Mouse (Mus musculus): ENCODE measurements around the gene H2-Eb2. TPM values are rescaled to one million over a fixed set of nuclear protein-coding genes. Genes with fewer than 3 reads are reported as not detected.

Gene H2-Eb2
- total RNA-seq, 1 experiment: not detected

DNA sequence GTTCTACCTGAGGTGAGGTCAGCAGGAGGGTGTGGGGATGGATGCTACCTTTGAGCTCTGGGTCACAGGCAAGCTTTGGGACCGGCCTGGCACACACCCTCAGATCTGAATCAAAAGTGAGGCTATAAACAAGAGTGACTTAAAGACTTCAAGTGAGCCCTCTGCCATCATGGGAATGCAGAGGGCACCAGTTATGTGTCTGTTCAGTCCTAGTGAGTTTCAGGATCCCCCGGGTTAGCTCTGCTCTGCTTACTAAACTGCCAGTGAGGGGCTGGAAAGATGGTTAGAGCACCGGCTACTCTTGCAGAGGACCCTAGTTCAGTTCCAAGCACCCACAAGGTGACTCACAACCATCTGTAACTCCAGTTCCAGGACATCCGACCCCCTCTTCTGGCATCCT, 32.9 kb upstream of the H2-Eb2 start:
- Histone ChIP-seq H3K9me3 (ENCODE audit: control insufficient read depth, insufficient read depth, low read depth, low read length) (no peaks in the 10 kb centered on the region), H3K27ac (ENCODE audit: insufficient read depth, low read depth, low read length, poor library complexity, severe bottlenecking) (no peak overlapping the region), H3K4me1 (ENCODE audit: control insufficient read depth in 2 of 2, insufficient read depth in 2 of 2, low read length in 2 of 2, poor library complexity in 1 of 2) (no peaks in the 10 kb centered on the region), H3K4me3 (ENCODE audit: insufficient read depth in 1 of 2, low read depth in 1 of 2, low read length in 2 of 2, poor library complexity in 1 of 2, severe bottlenecking in 1 of 2) (no peak overlapping the region), H3K9ac (ENCODE audit: insufficient read depth, low read depth, low read length, poor library complexity, severe bottlenecking) (no peak overlapping the region), H3K36me3 (ENCODE audit: control insufficient read depth, insufficient read depth, low read length, poor library complexity, severe bottlenecking) (no peaks in the 10 kb centered on the region)
- in situ Hi-C loops (cut with MboI; ENCODE audit: low sequenced_read_pairs in 2 of 2, unreplicated experiment in 2 of 2): no loop called here
- DNase-seq (ENCODE audit: low read depth, low spot score): no peak
- TF ChIP-seq ZNF384 (IDR thresholded peaks at IDR 0.05; ENCODE audit: low read depth, low read length) (no peak), CHD2 (IDR thresholded peaks at IDR 0.05; ENCODE audit: low read depth, low read length) (no peak), MAFK (IDR thresholded peaks at IDR 0.05; ENCODE audit: insufficient read depth, low read depth, low read length) (no peak), HCFC1 (IDR thresholded peaks at IDR 0.05; ENCODE audit: borderline replicate concordance, insufficient read depth, low read length) (no peak), ZC3H11A (IDR thresholded peaks at IDR 0.05; ENCODE audit: borderline replicate concordance, low read depth, low read length) (no peak)

DNA sequence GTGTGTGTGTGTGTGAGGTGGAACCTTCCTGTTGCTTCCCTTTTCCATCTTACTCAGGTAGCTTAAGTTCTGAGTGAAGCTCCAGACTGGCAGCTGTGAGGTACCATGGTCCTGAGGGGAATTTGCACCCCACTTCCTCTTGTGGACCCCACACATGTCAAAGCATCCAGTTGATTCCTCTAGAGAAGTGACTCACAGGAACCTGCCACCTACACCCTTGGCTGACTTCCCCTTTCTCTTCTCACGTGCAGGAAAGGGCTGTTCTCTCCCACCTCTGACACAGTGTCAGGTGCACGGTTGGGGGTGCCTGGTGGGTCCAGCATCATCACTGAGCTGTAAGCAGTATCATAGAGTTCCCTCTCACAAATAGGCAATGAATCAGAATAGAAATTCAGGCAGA, 31.9 kb upstream of the H2-Eb2 start:
- Histone ChIP-seq H3K4me1 (ENCODE audit: control insufficient read depth in 2 of 2, insufficient read depth in 2 of 2, low read length in 2 of 2, poor library complexity in 1 of 2) (no peaks in the 10 kb centered on the region), H3K9me3 (ENCODE audit: control insufficient read depth, insufficient read depth, low read depth, low read length) (no peaks in the 10 kb centered on the region), H3K27ac (ENCODE audit: insufficient read depth, low read depth, low read length, poor library complexity, severe bottlenecking) (no peak overlapping the region), H3K4me3 (ENCODE audit: insufficient read depth in 1 of 2, low read depth in 1 of 2, low read length in 2 of 2, poor library complexity in 1 of 2, severe bottlenecking in 1 of 2) (no peak overlapping the region), H3K36me3 (ENCODE audit: control insufficient read depth, insufficient read depth, low read length, poor library complexity, severe bottlenecking) (no peaks in the 10 kb centered on the region), H3K9ac (ENCODE audit: insufficient read depth, low read depth, low read length, poor library complexity, severe bottlenecking) (no peak overlapping the region)
- TF ChIP-seq HCFC1 (IDR thresholded peaks at IDR 0.05; ENCODE audit: borderline replicate concordance, insufficient read depth, low read length) (no peak), MAFK (IDR thresholded peaks at IDR 0.05; ENCODE audit: insufficient read depth, low read depth, low read length) (no peak)
- no peak for DNase-seq (ENCODE audit: low read depth, low spot score)
- in situ Hi-C loops (cut with MboI; ENCODE audit: low sequenced_read_pairs in 2 of 2, unreplicated experiment in 2 of 2): no loop called here

DNA sequence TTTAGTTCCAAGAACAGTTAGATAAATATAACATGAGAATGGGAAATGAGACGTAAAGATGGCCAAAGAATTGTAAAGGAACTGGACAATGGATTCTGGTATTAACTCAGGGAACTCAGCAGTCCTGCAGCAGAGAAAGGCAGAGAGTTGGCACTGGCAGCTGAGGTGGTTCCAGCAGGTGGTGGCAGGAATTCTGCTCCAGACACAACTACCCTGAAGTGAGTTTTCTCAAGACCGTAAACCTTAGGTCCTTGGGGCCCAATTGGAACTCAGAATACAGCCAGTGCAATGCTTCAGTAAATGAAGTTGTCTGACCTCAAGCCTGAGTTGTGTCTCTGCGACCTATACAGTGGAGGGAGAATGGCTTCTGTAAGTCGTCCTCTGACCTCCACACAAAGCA, 31.2 kb upstream of the H2-Eb2 start:
- Histone ChIP-seq H3K9me3 (ENCODE audit: control insufficient read depth, insufficient read depth, low read depth, low read length) (no peaks in the 10 kb centered on the region), H3K9ac (ENCODE audit: insufficient read depth, low read depth, low read length, poor library complexity, severe bottlenecking) (no peak overlapping the region), H3K27ac (ENCODE audit: insufficient read depth, low read depth, low read length, poor library complexity, severe bottlenecking) (no peak overlapping the region), H3K36me3 (ENCODE audit: control insufficient read depth, insufficient read depth, low read length, poor library complexity, severe bottlenecking) (no peaks in the 10 kb centered on the region), H3K4me3 (ENCODE audit: insufficient read depth in 1 of 2, low read depth in 1 of 2, low read length in 2 of 2, poor library complexity in 1 of 2, severe bottlenecking in 1 of 2) (no peak overlapping the region), H3K4me1 (ENCODE audit: control insufficient read depth in 2 of 2, insufficient read depth in 2 of 2, low read length in 2 of 2, poor library complexity in 1 of 2) (no peaks in the 10 kb centered on the region)
- TF ChIP-seq HCFC1 (IDR thresholded peaks at IDR 0.05; ENCODE audit: borderline replicate concordance, insufficient read depth, low read length) (no peak), CHD2 (IDR thresholded peaks at IDR 0.05; ENCODE audit: low read depth, low read length) (no peak), ZC3H11A (IDR thresholded peaks at IDR 0.05; ENCODE audit: borderline replicate concordance, low read depth, low read length) (no peak), ZNF384 (IDR thresholded peaks at IDR 0.05; ENCODE audit: low read depth, low read length) (no peak)
- no peak for DNase-seq (ENCODE audit: low read depth, low spot score)
- in situ Hi-C loops (cut with MboI; ENCODE audit: low sequenced_read_pairs in 2 of 2, unreplicated experiment in 2 of 2): no loop called here

DNA sequence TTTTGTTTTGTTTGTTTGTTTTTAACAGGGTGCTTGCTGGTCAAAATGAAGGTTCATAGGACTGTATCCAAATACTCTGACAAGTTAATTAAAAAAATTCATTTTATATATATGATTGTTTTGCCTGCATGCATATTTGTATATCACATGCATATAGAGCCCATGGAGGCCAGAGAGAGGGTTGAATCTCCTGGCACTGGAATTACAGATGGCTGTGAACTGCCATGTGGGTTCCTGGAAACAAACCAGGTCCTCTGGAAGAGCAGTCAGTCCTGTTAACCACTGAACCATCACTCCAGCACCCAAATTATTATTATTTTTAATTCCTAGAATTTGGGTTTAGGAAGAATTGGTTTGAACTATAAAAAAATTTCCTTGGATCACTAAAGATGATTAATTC, 30.2 kb upstream of the H2-Eb2 start:
- no peak for DNase-seq (ENCODE audit: low read depth, low spot score)
- no peak overlapping the region for H3K9ac ChIP-seq (ENCODE audit: insufficient read depth, low read depth, low read length, poor library complexity, severe bottlenecking)
- H3K9me3 ChIP-seq (ENCODE audit: control insufficient read depth, insufficient read depth, low read depth, low read length): no peaks in the 10 kb centered on the region
- peaks cover 0 to 3% of the 10 kb centered on the region in 2 experiments; a peak in 1 of 4 replicates for H3K4me1 ChIP-seq (ENCODE audit: control insufficient read depth in 2 of 2, insufficient read depth in 2 of 2, low read length in 2 of 2, poor library complexity in 1 of 2)
- in situ Hi-C loops (cut with MboI; ENCODE audit: low sequenced_read_pairs in 2 of 2, unreplicated experiment in 2 of 2): no loop called here
- H3K27ac ChIP-seq (ENCODE audit: insufficient read depth, low read depth, low read length, poor library complexity, severe bottlenecking): no peak overlapping the region
- H3K4me3 ChIP-seq (ENCODE audit: insufficient read depth in 1 of 2, low read depth in 1 of 2, low read length in 2 of 2, poor library complexity in 1 of 2, severe bottlenecking in 1 of 2): no peak overlapping the region
- H3K36me3 ChIP-seq (ENCODE audit: control insufficient read depth, insufficient read depth, low read length, poor library complexity, severe bottlenecking): no peaks in the 10 kb centered on the region
- TF ChIP-seq ZNF384 (IDR thresholded peaks at IDR 0.05; ENCODE audit: low read depth, low read length): no peak
- no peak for TF ChIP-seq ZC3H11A (IDR thresholded peaks at IDR 0.05; ENCODE audit: borderline replicate concordance, low read depth, low read length)
- no peak for TF ChIP-seq MAFK (IDR thresholded peaks at IDR 0.05; ENCODE audit: insufficient read depth, low read depth, low read length)
- no peak for TF ChIP-seq HCFC1 (IDR thresholded peaks at IDR 0.05; ENCODE audit: borderline replicate concordance, insufficient read depth, low read length)
- TF ChIP-seq CHD2 (IDR thresholded peaks at IDR 0.05; ENCODE audit: low read depth, low read length): no peak
